Mouse (Mus musculus) spleen, embryonic (tissue): Measurements from ENCODE around the gene Tmem132c.
"Not testable (repeated sequence)": the region's sequence is repeated elsewhere in the genome, so short reads cannot be mapped to it uniquely, and the experiment has no call there.

Experiments used
- CTCF ChIA-PET: fragments of 350-600 bp; sonication (Branson Sonifier 250); formaldehyde crosslinking; loops from one replicate; lab custom pipeline; 2022; lab: Charles Lee

The Tmem132c gene

DNA sequence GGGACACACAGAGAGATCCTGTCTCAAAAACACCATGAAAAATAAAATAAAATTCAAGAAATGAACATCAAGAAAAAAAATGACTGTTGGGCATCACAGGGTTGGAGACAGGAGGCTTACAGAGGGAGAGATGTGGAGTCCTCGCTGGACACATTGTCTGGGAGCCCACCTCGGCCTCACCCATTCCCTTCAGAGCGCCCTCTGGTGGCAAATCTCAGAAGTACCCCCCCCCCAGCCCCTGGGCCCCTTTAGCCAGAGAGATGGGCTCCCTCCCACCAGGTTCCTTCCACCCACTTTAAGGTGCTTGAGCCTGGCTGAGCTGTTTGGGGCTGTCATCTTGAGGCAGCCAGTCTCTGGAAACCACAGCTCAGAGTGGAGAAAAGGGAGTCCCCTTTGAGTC lies 99.5 kb downstream of the Tmem132c start:
- CTCF ChIA-PET, result no interaction called here

GRCm38 (mm10) chr5:127344721-127345120 lies 103.1 kb downstream of the Tmem132c start:
- CTCF ChIA-PET, result no interaction called here

DNA sequence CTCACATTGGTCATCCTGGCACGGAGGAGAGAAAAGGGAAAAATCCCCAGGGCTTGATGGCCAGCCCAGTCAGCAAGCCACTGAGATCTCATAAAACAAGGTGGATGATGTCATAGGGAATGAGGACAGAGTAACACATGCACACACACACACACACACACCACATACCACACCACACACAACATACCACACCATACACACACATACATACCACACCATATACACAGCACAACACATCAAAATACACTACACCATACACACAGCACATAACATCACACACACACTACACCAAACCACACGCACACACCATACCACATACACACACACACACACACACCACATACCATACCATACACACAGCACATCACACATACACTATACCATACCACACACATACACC lies 104.8 kb downstream of the Tmem132c start:
- CTCF ChIA-PET, result no interaction called here

DNA sequence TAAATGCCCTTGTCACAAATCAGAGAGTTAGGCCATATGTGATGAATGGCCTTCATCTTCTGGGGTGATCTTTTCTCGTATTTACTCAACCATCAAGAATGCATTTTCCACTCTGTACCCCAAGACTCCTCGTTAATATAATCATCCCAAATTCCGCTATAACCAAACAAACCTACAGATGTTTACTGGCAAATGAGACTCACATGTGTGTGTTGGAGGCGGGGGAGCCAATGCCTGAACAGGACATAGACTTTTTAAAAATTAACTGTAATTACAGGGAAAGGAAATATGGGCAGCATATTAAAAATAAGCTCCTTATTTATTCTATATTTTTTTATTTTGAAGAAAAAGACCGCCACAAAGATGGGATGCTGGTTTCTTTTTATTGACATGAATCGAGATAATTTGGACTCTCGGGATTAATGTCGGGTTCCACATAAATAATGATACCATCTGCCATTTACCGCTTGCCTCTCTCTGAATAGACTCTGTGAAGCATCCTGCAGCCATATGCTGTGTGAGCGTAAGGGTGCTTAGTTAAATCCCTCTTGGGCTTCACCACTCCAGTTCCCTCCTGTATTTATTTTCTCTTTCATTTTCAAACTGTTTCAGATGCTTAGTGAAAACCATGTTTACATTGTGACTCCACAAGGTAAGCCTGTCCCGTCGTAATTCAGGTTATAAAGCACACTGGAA lies 105.6 kb downstream of the Tmem132c start:
- CTCF ChIA-PET, result no interaction called here

GRCm38 (mm10) chr5:127349221-127350065 lies 107.8 kb downstream of the Tmem132c start:
- CTCF ChIA-PET, result no interaction called here

- CTCF ChIA-PET, result no interaction called here
Measured at GRCm38 (mm10) chr5:127353002-127353401, 111.4 kb downstream of the Tmem132c start.

DNA sequence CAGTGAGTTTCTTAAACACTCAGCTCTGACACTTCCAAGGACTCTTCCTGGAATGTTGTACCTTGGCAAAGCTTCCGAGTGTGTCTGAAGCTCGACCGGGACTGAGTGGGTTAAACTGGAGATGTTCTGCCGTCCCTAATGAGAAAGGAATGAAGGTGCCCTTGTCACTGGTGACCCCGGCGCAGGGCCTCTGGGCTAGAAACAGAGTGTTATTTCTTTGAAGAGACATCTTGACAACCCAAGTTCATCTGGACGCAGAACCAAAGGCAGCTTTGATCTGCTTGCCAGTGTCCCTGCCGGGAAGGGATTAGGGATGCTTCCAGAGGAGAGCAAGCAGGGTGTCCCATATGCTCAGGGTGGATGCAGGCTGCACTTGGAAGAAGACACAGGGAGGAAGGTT lies 114.2 kb downstream of the Tmem132c start:
- CTCF ChIA-PET, result no interaction called here

- CTCF ChIA-PET, result not testable (repeated sequence)
Measured at GRCm38 (mm10) chr5:127357878-127358277, 116.3 kb downstream of the Tmem132c start.

GRCm38 (mm10) chr5:127361145-127361544 lies 119.5 kb downstream of the Tmem132c start:
- CTCF ChIA-PET, result no interaction called here

- CTCF ChIA-PET, result interaction anchor here (0.8 kb wide), 1 partner anchor 500 kb away, joined by 8 read pairs; no protein-coding TSS in a partner anchor
Measured at GRCm38 (mm10) chr5:127365061-127365460, 123.5 kb downstream of the Tmem132c start.

GRCm38 (mm10) chr5:127368191-127368590 lies 126.6 kb downstream of the Tmem132c start:
- CTCF ChIA-PET, result no interaction called here

DNA sequence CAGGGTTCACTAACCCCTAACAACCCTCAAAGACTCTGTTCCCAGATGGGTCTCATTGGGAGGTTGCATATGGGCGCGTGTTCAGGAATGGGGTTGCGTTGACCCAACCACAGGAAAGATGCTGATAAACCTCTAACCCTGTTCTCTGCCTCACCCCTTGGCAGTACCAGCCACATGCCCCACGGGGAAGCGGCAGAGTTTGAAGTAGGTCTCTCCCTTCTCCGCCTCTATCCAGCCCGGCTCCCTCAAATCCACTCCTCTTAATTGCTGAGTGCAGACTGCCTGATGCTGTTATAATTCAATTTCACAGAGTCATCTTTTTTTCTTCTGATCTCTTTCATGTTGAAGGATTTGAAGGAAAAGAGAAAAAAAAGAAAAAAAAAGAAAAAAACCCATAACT lies 128.2 kb downstream of the Tmem132c start:
- CTCF ChIA-PET, result no interaction called here

- CTCF ChIA-PET, result no interaction called here
Measured at GRCm38 (mm10) chr5:127370503-127370902, 128.9 kb downstream of the Tmem132c start.

GRCm38 (mm10) chr5:127374251-127374650 lies 132.6 kb downstream of the Tmem132c start:
- CTCF ChIA-PET, result no interaction called here

DNA sequence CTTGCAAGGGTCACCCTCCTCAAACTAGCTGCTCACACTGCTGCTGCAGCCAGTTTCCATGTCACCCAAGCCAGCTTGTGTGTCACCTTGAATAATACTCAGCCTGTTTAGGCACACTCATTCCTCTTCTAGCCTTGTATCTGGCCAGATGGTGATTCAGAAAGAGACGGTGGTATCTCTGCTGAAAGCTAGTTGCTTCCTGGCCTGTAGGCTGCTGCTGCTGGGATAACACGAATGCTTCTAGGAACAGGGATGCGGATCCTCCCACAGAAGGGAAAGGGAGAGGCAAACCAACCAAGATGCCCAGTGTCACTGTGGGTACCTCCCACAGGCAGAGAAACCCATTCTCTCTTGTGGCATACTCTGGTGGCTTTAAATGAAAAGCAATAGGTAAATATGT lies 134.0 kb downstream of the Tmem132c start:
- CTCF ChIA-PET, result no interaction called here

- CTCF ChIA-PET, result no interaction called here
Measured at GRCm38 (mm10) chr5:127378521-127378920, 136.9 kb downstream of the Tmem132c start.

DNA sequence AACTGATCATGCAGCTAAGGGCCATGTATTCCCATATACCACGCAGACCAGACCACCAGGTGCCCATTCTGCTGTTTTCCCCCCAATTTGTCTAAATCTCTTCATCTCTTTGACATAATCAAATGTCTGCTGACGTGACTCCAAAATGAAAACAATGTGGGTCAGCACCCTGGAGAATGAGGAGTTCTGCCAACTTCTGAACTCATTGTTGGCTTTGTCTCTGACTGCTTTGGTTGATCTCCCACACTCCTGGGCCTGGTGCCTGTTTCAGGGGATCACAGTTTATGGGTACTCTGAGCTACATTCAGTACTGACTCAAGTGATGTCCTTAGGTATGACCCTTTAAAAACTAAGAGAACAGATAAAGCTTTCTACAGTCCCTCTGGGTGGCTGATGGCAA lies 137.7 kb downstream of the Tmem132c start:
- CTCF ChIA-PET, result no interaction called here

- CTCF ChIA-PET, result no interaction called here
Measured at GRCm38 (mm10) chr5:127381216-127381615, 139.6 kb downstream of the Tmem132c start.

GRCm38 (mm10) chr5:127382571-127382970 lies 141.0 kb downstream of the Tmem132c start:
- CTCF ChIA-PET, result no interaction called here

GRCm38 (mm10) chr5:127391187-127391586 lies 149.6 kb downstream of the Tmem132c start:
- CTCF ChIA-PET, result no interaction called here

- CTCF ChIA-PET, result no interaction called here
Measured at GRCm38 (mm10) chr5:127396889-127397288, 155.3 kb downstream of the Tmem132c start.

DNA sequence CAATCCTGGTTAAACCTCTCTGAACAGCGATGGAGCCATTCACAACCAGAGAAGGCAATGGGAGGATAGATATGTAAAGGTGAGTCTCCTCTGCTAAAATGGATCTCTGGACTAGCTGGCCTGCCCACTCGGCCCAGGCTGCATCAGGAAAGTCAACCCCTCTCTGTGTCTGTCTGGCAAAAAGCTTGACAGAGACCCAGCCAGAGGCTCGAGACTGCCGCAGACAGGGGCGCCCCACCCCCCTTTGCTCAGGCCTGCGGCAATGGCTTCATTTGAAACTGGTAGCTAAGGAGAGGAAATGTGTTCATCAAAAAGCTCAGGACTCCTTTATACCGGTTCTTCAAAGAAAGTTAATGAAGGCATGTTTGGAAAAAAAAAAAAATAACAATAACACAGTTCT lies 156.4 kb downstream of the Tmem132c start:
- CTCF ChIA-PET, result no interaction called here

DNA sequence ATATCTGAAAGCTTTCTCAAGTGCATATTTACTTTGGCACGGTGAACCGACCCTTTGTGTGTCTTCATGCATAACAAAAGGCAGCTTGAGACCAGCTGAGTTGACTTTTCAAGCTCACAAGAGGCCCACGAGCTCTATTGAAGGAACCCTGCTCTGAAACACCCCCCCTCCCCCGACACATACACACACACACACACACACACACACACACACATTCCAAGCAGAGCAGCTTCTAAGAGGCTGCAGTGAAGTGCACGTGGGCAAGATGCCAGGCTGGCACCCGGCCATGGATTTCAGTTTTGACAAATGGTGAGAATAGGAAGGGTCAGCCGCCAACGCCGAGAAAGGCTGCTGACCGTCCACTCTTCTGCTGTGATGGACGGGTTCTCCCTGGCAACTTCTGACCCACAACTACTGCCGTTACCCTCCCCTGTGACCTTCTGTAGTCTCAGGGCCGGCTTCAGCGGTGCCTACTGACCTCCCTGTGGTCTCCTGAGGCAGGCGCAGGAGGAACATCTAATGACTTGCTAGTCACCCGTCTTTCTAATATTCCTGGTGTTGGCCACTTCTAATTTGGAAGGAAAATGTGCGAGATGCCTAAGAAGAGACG lies 163.9 kb downstream of the Tmem132c start:
- CTCF ChIA-PET, result no interaction called here
